Mouse (Mus musculus) kidney, adult 11 months (tissue): ENCODE measurements around the gene Pakap.

Experiments used
- DNase-seq: peaks from one replicate; pipeline ENCODE4 v3.0.0; 2022

Gene Pakap

DNA sequence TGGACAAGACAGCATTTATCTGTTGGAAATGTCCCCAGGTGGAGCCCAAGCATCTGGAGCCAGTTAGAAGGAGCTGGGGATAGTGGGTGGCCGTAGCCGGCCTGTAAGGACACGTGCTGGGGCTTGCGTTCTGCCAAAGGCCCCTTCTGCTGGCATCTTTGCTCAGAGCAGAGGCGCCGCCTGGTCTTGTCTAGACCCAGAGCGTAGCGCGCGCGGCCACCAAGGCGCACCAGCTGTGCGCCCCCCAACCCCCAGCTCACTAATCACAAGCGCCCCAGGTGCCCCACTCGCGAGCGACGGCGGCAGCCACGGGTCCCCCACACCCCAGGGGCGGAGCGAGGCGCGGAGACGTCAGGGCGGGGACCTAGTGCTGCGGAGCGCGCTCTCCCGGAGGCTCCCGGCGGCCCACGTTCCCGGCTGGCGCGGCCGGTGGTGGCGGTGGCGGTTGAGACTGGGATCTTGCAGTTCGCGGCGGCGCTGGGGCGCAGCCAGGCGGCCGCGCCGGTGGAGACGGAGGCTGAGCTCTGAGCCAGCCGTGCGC lies at the start of gene Pakap:
Gene Pakap, plus strand, starts transcription at position 514 of the 541 bp plus-strand sequence.
- no peak for DNase-seq

DNA sequence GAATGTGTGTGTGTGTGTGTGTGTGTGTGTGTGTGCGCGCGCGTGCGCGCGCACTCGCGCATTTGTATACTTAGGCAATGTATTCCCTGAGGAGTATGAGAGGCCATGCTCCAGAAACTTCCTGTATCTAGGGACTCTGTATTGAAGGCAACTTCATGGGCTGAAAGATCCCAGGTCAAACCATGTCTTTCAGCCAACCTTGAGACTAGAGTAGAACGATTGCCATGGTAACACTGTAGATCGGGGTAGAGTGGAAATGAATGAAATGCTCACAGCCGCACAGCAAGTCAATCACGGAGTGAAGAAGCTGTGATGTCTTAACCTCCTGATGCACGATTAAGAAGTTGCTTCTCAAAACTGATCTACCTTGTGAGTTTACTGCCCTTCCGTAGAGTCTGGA lies 44.5 kb upstream of the Pakap start:
- DNase-seq: no peak

- DNase-seq: no peak
These were observed 43.5 kb upstream of the Pakap start for GRCm38 (mm10) chr4:57524461-57524860.

DNA sequence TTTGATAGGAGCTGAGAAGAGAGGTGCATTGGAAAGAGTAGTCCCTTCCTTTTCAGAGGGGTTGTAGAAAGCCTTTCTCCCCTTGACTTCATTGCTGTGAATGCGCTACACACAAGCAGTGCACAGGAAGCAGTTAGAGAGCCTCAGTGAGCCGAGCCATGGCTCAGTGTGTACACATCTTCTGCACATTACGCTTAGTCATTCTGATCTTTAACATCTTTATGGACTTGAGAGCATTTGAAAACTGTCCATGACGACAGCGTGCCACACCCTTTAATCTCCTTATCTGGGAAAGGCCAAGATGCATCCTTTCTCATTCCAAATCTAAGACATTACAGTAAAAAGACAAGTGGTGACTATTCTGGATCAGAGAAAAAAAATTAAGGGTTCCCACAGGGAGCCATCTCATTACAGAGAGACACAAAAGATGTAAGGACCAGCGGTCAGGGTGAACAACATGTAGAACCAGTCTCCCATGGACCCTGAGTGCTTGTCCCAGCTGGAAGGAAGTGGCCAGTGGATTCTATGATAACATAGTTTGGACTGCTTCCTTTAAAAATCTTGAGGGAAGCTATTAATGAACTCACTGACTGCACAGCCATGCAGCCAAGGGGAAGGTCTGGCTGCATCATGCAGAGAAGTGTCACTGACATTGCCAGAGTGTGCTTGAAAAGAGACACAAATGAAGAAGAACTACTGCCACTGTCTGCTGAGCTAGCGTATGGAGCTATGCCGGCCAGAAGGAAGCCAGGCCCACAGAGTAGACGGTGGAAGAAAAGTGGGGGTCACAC lies 42.6 kb upstream of the Pakap start:
- no peak for DNase-seq

GRCm38 (mm10) chr4:57528296-57528695 lies 39.7 kb upstream of the Pakap start:
- DNase-seq: no peak

DNA sequence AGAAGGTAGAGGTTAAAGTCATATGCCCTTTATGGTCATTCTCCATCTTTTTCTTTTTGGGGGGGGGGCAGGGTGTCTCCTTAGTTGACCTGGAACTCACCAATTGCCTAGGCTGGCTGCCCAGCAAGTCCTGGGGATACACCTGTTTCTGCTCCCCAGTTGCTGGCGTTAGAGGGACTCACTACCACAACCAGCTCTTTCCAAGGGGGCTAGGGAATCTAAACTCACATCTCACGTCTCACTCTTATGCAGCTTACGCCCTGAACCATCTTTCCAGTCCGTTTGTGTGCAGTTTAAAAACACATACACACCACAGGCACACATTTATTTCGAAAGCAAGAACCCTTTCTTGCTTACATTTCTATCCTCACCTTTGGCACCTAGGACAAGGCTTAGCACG lies 34.3 kb upstream of the Pakap start:
- no peak for DNase-seq

- DNase-seq: no peak
These were observed 33.7 kb upstream of the Pakap start for GRCm38 (mm10) chr4:57534232-57534631.

- DNase-seq: no peak
These were observed 32.9 kb upstream of the Pakap start for GRCm38 (mm10) chr4:57535087-57535486.

- DNase-seq: no peak
These were observed 29.8 kb upstream of the Pakap start for GRCm38 (mm10) chr4:57538029-57538688.

DNA sequence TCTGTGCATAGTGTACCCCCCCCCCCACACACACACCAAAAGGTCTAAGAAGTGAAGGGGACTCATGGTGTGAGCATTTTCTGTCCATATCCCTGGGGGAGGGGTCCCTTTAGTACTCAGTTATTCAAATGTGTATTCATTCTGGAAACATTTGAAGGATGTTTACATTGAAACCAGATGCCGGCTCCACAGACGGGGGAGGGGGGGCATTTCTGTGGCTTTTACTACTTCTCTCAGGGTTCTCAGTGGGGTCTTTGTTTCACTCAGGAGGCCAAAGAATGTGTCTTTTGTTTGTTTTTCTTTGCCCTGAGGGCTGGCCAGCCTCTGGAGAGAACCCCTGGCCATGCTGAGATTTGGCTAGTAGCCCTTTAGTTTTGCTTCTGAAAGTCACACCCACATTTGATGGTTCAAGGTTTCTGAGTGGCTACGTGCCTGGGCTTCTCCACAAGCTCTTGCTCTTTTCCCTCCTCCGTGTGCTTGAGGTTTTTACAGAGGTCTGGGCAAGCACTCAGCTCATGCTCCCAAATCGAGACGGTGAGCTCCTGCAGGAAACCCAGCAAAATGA lies 24.2 kb upstream of the Pakap start:
- no peak for DNase-seq

GRCm38 (mm10) chr4:57547785-57548184 lies 20.2 kb upstream of the Pakap start:
- DNase-seq: no peak

DNA sequence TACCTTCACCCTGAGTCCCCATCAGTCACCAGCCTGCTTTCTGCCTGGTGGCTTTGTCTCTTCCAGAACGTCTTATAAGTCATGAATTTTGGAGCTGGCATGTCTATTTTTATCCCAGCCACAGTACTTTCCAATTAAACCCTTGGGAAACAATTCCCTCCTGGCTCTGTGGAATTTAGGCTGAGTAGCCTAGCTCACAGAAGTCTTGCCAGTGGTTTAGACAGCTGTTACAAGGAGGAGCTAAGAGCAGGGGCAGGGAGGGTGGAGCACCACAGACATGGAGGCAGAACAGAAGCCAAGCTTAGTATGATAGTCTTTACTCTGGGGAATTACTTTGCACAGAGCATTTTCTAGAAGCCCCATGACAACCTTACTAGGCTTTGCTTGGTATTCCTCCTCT lies 17.8 kb upstream of the Pakap start:
- no peak for DNase-seq

DNA sequence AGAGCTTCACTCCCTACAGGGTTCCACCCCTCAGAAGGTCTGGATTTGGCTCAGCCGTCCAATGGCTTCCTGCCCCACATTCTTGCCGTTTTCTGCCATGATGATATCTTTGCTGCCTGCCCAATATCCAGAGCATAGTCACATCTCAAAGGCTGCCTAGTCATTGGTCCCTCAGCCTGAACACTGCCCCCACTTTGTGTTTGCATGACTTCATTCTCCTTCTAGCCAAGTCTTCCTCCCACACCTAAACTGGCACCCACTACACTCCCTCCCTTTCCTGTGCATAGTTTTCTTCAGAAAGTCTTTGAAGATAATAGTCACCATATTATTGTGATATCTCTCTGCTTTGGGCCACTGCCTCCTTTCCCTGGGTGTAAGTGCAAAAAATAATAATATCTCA lies 10.9 kb upstream of the Pakap start:
- DNase-seq: no peak

DNA sequence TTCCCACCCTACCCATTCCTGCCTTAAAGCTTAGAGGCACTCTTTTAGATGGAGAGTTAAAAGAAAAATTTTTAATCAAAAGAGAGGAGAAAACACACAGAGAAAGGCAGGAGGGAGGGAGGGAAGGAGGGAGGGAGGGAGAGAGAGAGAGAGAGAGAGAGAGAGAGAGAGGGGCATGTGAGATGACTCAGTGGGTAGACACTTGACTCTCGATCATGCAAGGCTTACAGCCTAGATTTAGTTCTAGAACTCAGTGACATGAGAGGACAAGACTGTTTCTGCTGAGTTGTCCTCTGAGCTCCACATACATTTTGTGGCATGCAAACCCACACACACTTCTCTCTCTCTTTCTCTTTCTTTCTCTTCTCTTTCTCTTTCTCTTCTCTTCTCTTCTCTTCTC lies 8.5 kb upstream of the Pakap start:
- no peak for DNase-seq

- DNase-seq: no peak
These were observed 8.0 kb upstream of the Pakap start for GRCm38 (mm10) chr4:57560010-57560409.

DNA sequence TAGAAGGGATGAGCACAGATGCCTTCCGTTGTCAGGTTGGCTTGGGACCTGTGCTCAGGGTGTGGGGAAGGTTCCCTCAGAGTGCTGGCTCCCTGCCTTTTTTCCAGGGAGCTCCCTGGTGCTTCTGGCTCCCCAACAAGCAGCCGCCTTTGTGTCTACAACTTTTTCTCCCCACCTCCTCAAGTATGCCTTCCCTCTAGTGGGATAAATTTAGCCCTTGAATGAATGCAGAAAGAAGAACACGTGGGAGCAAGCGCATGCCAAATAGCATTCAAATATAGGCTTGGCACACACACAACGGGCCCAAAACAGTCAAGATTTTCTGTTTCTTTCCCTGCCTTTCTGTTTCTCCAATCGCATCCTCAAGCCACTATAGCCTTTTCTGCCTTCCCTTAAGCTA lies 6.9 kb upstream of the Pakap start:
- DNase-seq: no peak

- DNase-seq: no peak
These were observed 2.7 kb upstream of the Pakap start for GRCm38 (mm10) chr4:57565283-57565682.

DNA sequence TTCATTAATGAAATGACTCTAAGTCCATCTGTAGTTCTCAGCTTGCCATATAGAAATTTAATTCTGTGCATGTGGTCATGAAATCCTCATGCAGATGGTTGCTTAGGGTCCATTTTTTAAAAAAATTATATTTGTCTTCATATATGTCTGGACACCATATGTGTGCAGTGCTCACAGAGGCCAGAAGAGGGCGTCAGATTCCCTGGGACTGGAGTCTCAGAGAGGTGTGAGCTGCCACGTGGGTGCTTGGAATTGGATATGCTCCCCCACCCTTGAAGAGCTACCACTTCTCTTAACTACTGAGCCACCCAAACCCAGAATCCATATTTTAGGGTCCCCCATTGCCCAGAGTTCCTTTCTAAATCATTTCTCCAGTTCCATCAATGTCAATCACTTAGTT lies 2.2 kb upstream of the Pakap start:
- no peak for DNase-seq

- no peak for DNase-seq
These were observed 489 bp downstream of the Pakap start for GRCm38 (mm10) chr4:57568268-57569068.

GRCm38 (mm10) chr4:57569069-57569355 lies 1.0 kb downstream of the Pakap start:
- DNase-seq: no peak

GRCm38 (mm10) chr4:57569711-57570110 lies 1.7 kb downstream of the Pakap start:
- DNase-seq: no peak

DNA sequence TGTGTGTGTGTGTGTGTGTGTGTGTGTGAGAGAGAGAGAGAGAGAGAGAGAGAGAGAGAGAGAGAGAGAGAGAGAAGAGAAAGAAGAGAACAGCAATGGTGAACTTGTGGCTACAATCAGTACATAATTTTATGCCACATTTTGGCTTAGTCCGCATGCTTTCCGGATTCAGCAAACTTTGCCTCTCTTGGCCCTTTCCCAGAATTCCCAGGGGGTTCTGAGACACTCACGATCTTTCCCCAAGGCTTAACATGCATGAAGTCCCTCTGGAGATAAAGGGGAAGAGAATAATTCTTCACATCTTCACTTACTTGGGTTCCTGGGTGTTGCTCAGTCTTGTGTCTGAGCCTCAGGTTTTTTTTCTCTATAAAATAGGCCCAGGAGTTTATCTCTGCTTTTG lies 2.2 kb downstream of the Pakap start:
- DNase-seq: no peak

- no peak for DNase-seq
These were observed 6.2 kb downstream of the Pakap start for GRCm38 (mm10) chr4:57574181-57574580.
